Mouse (Mus musculus) spleen, postnatal 0 days (tissue): ENCODE results near the gene Olfr1211. TPM values are rescaled to one million over a fixed set of nuclear protein-coding genes. Genes with fewer than 3 reads are reported as not detected.

Experiments used
- polyA plus RNA-seq: library from polyadenylated mRNA; unstranded; fragments of >200 nt; fragmentation: Nextera tagmentation; extraction: Ambion mirVana; gene quantifications from 2 replicates; pipeline ENCODE4 v1.2.1, GENCODE M21; 2015

The Olfr1211 gene
- not detected in 2 replicates for polyA plus RNA-seq

GRCm38 (mm10) chr2:88938011-88938410 is at the start of gene Olfr1211:
TSS of gene Olfr1211 (minus strand) at chr2:88938111.

GRCm38 (mm10) chr2:88980181-88980580 is 42.3 kb upstream of the Olfr1211 start, which contains the start of gene Gm13762:
TSS of gene Gm13762 (minus strand) at chr2:88980281.

GRCm38 (mm10) chr2:88953669-88954068 is 15.8 kb upstream of the Olfr1211 start, which contains the start of gene Olfr1212:
TSS of gene Olfr1212 (plus strand) at chr2:88953969.

GRCm38 (mm10) chr2:88915057-88915456 is 22.9 kb downstream of the Olfr1211 start, which contains the start of gene Olfr1209:
TSS of gene Olfr1209 (minus strand) at chr2:88915157.

GRCm38 (mm10) chr2:88902211-88902610 is 35.7 kb downstream of the Olfr1211 start, which contains the start of gene Olfr1208:
TSS of gene Olfr1208 (minus strand) at chr2:88902311.

Other genes starting within 250 kb of the Olfr1211 start
- gene Olfr1195, start 248.9 kb downstream of the Olfr1211 start, polyA plus RNA-seq, result not detected in 2 replicates
- not detected in 2 replicates for gene Olfr1196, start 233.5 kb downstream of the Olfr1211 start, polyA plus RNA-seq
- not detected in 2 replicates for gene Olfr1197, start 205.7 kb downstream of the Olfr1211 start, polyA plus RNA-seq
- not detected in 2 replicates for gene Olfr1198, start 186.7 kb downstream of the Olfr1211 start, polyA plus RNA-seq
- gene Olfr1199, start 177.6 kb downstream of the Olfr1211 start, polyA plus RNA-seq, result not detected in 2 replicates
- gene Olfr1200, start 167.6 kb downstream of the Olfr1211 start, polyA plus RNA-seq, result not detected in 2 replicates
- gene Olfr1201, start 145.1 kb downstream of the Olfr1211 start, polyA plus RNA-seq, result not detected in 2 replicates
- gene Olfr1202, start 123.6 kb downstream of the Olfr1211 start, polyA plus RNA-seq, result not detected in 2 replicates
- not detected in 2 replicates for gene Olfr1205, start 108.4 kb downstream of the Olfr1211 start, polyA plus RNA-seq
- gene Olfr1204, start 88.8 kb downstream of the Olfr1211 start, polyA plus RNA-seq, result not detected in 2 replicates
- not detected in 2 replicates for gene Olfr1206, start 74.9 kb downstream of the Olfr1211 start, polyA plus RNA-seq
- not detected in 2 replicates for gene Olfr1208, start 35.8 kb downstream of the Olfr1211 start, polyA plus RNA-seq
- not detected in 2 replicates for gene Olfr1209, start 23.0 kb downstream of the Olfr1211 start, polyA plus RNA-seq
- not detected in 2 replicates for gene Olfr1212, start 15.9 kb upstream of the Olfr1211 start, polyA plus RNA-seq
- gene Gm13762, start 42.2 kb upstream of the Olfr1211 start, polyA plus RNA-seq, result not detected in 2 replicates
- gene Olfr1214, start 54.5 kb upstream of the Olfr1211 start, polyA plus RNA-seq, result not detected in 2 replicates
- not detected in 2 replicates for gene Olfr1215, start 68.9 kb upstream of the Olfr1211 start, polyA plus RNA-seq
- gene Olfr1216, start 80.2 kb upstream of the Olfr1211 start, polyA plus RNA-seq, result not detected in 2 replicates
- gene Olfr1217, start 94.0 kb upstream of the Olfr1211 start, polyA plus RNA-seq, result not detected in 2 replicates
- gene Olfr1218, start 123.1 kb upstream of the Olfr1211 start, polyA plus RNA-seq, result not detected in 2 replicates
- gene Olfr1219, start 145.4 kb upstream of the Olfr1211 start, polyA plus RNA-seq, result not detected in 2 replicates
- gene Olfr1220, start 168.7 kb upstream of the Olfr1211 start, polyA plus RNA-seq, result not detected in 2 replicates
- gene Olfr1221, start 179.2 kb upstream of the Olfr1211 start, polyA plus RNA-seq, result not detected in 2 replicates
- not detected in 2 replicates for gene Olfr1222, start 194.9 kb upstream of the Olfr1211 start, polyA plus RNA-seq
- not detected in 2 replicates for gene Olfr1223, start 213.4 kb upstream of the Olfr1211 start, polyA plus RNA-seq
- gene Olfr1224-ps1, start 226.0 kb upstream of the Olfr1211 start, polyA plus RNA-seq, result not detected in 2 replicates
- not detected in 2 replicates for gene Olfr1225, start 236.6 kb upstream of the Olfr1211 start, polyA plus RNA-seq